Mouse (Mus musculus): Measurements from ENCODE around the gene Klf2. TPM values are rescaled to one million over a fixed set of nuclear protein-coding genes. Genes with fewer than 3 reads are reported as not detected.

Gene Klf2
- total RNA-seq, 2 experiments from 2014 or later = 16.6 to 21.2 TPM

DNA sequence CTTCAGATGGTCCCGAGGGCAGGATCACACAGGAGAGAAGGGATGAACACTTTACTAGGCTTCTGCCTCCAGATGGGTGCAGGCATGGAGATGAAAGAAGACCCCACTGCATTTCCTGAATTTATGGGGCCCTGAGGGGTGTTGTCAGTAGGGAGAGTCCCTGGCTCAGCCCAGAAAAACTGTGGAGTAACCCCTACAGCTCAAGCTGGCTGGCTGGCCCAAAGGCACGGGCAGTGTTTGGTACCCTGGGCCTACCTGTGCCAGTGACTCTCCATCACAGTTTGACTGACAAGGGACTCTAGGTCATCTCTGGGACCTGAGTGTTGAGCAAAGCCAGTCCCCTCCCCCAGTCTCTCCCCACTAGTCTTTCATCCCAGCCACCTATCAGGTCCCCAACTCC lies 5.9 kb downstream of the Klf2 start:
- intact Hi-C loops (cut with DNase I) = no loop called here
- no peak for DNase-seq (ENCODE audit: low spot score in 2 of 2)

DNA sequence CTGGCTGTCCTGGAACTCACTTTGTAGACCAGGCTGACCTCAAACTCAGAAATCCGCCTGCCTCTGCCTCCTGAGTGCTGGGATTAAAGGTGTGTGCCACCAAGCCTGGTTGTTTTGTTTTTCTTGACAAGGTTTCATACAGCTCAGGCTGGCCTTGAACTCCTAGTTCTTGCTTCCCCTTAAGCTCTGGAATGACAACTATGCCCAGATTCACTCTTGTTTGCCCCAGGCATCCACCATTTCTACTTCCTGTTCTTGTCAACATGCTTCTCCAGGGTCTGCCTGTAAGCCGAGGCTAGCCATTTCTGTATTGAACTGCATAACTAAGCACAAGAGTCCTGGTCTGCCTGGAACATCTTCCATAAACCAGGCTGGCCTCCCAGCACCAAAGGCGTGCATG lies 10.3 kb downstream of the Klf2 start:
- intact Hi-C loops (cut with DNase I) = no loop called here
- DNase-seq (ENCODE audit: low spot score in 2 of 2) = no peak

DNA sequence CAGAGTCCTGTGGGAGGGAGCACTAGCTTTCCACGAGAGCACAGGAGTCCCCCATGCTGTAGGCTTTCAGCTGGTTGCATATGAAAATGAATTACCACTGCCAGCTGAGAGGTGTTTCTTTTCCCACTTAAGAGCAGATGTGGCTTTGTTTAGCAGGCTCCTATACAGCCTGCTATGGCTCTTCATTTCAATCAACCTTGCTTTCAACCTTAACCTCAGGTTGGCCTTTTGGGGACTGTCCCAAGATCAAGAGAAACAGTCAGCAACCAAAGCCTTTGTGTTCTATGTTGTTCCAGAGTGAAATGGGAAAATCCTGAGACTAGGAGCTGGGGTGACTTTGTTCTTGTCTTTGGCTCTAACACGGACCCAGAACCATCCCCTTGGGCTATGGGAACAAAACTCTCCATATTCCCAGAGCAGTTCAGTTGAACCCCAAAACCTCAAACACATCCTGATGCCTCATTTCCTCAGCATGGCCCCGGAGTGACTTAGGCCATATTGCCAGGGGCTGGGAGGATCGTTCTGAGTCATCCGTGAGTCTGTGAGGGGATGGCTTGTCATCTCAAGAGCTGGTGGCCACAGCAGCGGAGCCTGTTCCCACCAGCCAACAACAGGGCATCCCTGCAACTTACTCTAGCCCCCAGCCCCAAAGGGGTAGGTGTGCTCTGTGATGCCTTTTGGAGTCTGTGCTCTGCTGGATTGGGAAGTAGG lies 12.1 kb downstream of the Klf2 start:
- DNase-seq (ENCODE audit: low spot score in 2 of 2) = no peak
- intact Hi-C loops (cut with DNase I) = no loop called here

DNA sequence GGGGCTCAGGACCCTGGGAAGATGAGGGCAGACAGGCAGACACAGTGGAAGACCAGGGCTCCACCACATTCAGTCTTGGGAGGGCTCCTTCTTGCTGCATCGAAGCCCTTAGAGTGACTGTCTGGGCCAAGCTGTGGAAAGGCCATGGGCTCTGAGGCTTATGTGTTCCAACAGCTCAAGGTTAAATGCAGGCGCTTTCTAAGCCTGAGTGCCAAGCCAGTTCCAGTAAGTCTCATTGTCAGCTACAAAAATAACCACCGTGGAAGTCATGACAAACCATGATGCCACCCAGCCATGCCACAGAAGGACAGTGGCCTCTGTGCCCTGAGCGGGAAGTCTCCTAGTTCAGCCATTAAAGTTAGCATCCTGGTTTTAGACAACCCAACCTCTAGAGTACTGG lies 12.8 kb downstream of the Klf2 start:
- DNase-seq (ENCODE audit: low spot score in 2 of 2) = no peak
- intact Hi-C loops (cut with DNase I) = no loop called here

DNA sequence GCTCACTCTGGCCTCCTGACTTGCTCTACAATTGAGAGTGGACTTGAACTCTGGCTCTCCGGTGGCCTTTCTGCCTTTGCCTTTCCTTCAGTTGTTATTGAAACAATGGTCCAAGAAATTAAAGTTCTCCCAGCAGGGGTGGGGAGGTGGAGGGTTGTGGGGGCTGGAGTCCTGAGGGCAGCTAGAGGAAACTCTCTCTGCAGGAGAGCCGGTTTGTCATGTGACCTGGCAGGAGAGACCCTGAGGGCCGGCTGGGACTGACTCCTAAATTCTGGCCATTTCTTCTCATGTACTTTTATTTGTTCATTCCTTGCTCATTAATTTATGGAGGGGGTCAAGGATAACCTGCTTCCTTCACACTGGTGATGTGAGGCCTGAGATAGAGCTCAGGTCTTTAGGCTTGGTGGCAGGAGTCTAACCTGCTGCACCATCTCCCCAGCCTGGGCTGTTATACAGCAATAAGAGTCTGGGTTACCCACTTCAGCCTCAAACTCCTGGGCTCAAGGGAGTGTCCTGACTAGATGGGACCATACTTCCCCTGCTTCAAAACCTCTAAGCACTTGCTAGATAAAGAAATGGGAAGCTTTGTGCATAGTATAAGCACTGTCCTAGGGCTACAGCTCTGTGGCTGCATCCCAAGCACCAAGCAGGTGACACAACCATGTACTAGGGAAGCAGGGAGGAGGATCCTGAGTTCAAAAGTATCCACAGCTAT lies 14.8 kb downstream of the Klf2 start:
- DNase-seq (ENCODE audit: low spot score in 2 of 2) = no peak
- intact Hi-C loops (cut with DNase I) = no loop called here

DNA sequence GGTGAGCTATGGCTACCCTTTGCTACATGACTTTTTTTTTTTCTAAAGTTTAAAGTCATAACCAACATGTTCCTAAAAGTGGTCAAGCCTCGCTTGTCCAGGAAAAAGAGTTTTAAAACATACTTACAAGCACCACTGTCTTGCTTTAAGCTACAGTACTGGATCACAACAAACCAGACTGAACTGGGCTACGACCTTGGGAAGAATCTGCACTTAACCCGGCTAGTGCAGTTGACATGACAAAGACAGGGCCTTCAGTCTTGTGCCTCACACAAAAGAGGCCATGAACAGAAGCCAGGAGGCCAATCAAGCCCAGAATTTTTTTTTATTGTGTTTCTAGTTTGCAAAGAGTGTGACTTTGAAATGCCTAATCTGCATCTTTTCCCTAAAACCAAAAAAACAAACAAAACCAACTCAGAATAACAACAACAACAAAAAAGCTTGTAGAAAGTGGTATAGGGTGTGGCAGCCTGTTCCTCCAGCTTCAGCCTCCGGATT lies 15.4 kb downstream of the Klf2 start:
- intact Hi-C loops (cut with DNase I) = no loop called here
- no peak for DNase-seq (ENCODE audit: low spot score in 2 of 2)

DNA sequence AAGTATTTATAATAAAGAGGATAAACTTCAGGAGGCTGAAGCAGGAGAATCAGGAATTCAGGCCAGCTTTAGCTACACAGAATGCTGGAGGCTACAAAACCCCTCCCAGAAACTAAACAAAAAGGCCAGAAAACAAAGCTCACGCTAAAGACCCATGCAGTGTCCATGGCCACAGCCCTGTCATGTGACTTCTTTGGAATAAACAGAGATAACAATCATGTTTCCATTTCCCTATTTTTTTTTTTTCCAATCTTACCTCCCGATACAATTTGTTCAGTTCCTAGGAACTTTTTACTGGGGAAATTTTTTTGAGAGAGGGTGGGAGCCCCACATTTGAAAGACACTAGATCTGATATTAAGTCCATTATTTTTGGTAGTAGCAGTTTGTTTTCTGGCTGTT lies 17.4 kb downstream of the Klf2 start:
- no peak for DNase-seq (ENCODE audit: low spot score in 2 of 2)
- intact Hi-C loops (cut with DNase I) = no loop called here

DNA sequence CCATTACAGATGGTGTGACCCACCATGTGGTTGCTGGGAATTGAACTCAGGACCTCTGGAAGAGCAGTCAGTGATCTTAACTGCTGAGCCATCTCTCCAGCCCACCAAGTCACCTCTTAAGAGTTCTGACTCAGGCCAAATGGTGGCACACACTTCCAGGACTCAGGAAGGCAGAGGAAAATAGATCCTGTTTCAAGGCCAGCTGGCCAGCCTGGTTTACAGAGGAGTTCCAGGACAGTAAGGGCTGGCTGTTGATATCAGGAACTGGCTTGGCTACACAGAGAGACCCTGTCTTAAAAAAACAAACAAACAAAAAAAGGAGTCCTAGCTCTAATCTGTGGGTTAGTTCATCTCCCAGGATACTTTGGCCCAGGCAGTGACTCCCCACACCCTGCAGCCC lies 18.2 kb downstream of the Klf2 start:
- DNase-seq (ENCODE audit: low spot score in 2 of 2) = no peak
- intact Hi-C loops (cut with DNase I) = no loop called here

DNA sequence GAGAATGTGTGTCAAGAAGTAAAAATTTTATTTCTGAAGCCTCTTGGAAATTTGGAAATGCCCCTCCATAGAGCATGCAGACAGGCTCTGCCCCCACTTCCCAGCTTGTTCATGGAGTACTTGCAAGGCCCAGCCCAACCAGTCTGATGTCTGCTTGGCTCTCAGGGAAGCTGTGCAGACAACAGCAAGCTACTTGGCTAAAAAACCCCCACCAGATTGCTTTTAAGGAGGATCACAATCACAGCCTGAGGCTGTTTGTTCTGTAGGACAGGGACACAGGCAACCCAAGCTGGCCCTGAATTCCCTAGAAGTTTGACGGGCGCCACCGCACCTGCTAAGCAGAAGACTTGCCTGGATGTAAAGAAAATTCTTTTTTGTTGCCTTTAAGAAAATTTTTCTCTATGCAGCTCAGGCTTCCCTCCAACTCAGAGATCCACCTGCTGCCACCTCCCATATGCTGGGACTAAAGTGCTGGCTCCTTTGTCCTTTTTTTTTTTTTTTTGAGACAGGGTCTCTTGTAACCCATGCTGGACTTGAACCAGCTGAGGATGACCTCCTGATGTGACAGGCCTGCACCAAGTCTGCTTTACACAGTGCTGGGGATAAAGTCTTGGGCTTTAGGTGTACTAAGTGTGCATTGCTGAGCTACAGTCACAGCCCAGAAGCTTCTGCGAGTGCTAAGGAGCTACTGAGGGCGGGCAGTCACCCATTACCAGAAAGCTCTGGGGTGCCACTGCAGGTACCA lies 23.9 kb downstream of the Klf2 start:
- intact Hi-C loops (cut with DNase I) = no loop called here
- DNase-seq (ENCODE audit: low spot score in 2 of 2) = no peak

DNA sequence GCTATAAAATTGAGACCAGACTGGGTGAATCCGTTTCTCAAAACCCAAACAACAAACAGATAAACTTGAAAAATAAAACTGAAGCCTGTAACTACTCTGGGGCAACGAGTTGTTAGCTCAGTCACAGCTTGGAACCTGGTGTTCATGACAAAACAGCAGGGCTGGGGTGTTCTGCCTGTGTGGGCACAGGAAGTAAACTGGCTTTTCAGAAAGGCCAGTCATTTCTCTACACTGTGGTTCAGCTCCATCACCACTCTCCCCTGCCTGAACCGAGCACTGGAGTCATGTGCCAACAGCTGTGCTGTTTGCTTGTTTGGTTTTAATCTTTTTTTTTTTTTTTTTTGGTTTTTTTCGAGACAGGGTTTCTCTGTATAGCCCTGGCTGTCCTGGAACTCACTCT lies 24.9 kb downstream of the Klf2 start:
- intact Hi-C loops (cut with DNase I) = no loop called here
- no peak for DNase-seq (ENCODE audit: low spot score in 2 of 2)

DNA sequence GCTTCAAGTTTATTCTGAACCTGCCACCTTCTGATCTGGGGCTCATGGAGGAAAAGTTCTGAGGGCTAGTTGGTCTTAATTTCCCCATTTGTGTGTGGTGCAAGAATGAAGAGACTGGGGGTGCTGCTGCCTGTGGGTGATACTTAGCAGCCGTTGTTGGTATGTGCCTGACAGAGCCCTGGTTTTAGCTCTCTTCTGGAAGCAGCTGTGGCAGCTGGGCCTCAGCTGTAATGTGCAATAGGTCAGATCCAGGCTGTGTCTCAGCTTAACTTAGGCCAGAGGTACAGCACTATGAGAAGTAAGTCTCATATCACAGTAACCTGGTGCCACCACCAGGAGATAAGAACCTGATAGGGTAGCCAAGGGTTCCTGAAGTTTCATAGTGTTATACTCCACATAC lies 28.7 kb downstream of the Klf2 start:
- no peak for DNase-seq (ENCODE audit: low spot score in 2 of 2)
- intact Hi-C loops (cut with DNase I) = no loop called here

DNA sequence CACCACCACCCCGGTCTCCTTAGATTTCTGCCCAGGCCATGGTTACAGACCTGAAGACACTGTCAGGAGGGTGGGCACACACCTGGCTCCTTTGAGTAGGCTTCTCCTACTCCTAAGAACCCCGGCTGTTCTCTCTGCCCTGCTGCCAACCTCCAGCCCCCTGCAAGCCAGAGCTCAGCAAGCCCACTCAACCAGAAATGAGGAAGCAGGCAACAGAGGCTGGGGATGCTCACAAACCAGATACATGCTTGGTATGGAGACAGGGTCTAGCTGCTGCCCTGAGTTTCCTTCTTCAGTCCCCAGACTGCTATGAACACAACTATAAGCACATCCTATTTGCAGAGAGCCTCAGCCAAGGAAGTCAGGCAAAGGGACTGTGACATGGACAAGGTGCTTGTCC lies 29.3 kb downstream of the Klf2 start:
- intact Hi-C loops (cut with DNase I) = no loop called here
- no peak for DNase-seq (ENCODE audit: low spot score in 2 of 2)

DNA sequence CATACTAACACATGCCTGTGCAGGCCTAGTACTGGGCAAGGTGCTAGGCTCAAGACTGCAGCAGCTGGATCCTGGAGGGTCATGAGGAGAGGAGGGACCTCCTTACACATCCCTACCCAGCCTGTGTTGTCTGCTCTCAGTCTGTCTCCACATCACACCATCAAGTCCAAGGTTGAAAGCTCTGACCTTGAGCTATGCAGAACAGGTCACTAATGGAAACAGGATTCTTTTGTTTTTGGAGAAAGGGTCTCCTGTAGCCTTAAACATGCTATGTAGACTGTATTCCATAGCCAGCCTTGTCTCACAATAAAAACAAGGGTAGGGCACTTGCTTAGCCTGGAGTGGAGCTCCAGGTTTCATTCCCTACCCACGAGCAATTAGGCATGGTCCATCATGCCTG lies 30.1 kb downstream of the Klf2 start:
- intact Hi-C loops (cut with DNase I) = no loop called here

DNA sequence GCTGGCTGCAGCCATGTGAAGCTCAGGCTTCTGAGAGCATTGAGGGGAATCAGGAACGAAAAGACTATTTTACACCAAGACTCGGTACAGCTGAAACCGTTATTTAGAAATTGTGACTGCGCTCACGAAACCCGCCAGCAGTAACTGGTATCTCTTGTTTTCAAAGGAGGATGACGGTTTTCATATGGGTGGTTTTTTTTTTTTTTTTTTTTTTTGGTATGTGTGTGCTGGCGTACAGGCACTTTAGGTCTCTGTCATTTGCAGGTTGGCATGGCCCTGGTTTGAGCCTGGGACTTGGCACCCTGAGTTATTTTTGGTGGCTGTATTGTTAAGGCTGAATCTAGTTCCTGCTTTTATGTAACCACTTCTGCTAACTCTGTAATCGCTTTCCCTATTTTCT lies 31.0 kb downstream of the Klf2 start:
- no peak for DNase-seq (ENCODE audit: low spot score in 2 of 2)
- intact Hi-C loops (cut with DNase I) = no loop called here

More for the DNA sequence above, 30.1 kb downstream of the Klf2 start:
- no peak for DNase-seq (ENCODE audit: low spot score in 2 of 2)

DNA sequence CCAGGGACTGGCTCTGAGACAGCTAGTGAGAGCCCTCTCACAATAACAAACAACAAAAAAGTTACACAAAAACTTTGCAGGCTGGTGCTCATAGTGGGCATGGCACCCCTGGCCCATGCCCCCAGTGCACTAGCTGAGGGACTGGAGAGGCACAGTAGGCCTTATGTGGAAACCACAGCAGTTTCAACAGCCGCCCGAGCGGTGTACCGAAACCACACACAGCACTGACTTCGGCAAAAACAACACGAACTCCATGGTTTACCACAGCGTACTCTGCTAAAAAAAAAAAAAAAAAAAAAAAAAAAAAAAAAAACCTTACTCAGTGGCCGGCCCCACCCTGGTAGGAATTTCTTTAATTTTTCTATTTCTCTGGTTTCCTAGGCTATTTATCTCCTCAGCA lies 31.9 kb downstream of the Klf2 start:
- intact Hi-C loops (cut with DNase I) = no loop called here
- DNase-seq (ENCODE audit: low spot score in 2 of 2) = no peak

DNA sequence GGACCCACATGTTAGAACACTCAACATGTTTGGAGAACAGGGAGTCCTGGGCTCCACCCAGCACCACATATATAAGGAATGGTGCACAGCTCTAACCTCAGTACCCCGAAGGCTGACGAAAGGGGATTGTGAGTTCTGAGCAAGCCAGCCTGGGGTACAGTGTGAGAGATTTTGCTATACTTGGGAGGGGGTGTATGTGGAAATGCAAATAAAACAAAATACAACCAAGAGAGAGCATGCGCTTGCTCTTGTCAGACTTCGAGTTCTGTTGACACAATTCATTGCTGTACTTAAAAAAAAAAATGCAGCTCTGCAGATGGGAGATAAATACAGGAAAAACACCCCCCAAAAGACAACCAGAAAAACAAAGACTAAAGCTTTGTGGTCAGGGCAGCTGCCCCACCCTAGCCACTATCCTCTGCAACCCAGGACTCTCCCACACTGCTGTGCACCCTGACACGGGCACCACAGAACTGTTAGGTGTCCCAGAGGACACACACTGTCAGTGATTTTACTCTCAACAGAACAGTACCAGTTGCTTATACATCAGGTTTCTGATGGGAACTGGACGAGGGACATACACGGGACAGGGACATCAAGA lies 32.7 kb downstream of the Klf2 start:
- intact Hi-C loops (cut with DNase I) = no loop called here

DNA sequence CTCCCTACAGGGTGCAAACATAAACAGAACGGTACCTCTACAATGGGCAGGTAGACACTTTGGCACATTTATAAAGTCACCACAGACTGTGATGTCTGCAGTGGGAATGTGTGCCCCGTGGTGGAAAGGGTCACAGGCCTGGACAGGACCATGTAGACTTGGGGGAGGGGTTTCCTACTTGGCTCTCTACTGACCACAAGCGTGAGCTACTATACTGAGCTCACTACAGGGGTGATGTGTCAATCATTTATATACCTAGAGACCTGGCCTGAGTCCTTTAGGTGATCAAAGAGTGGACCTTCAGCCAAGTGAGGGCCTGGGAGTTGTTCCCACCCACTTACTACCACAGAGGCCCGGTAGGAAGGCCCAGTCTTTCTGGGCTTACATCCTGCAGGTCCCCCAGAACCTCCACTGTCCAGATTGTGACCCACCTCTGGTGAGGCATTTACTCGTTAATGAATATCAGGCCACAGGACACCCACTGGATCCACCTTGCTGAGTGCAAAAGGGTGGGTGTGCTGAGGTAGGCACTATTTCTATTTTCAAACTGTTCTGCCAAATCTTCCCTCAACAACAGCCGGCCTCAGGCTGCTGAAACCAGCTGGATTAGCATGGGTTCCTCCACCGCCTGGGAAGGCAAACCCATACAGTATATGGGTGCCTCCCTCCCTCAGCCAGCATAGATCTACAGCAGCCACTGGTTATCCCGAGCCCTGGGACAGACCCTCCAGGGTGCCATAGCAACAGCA lies 34.3 kb downstream of the Klf2 start:
- peak in 1 of 2 experiments; percentile 66 for DNase-seq (ENCODE audit: low spot score in 2 of 2)
- intact Hi-C loops (cut with DNase I) = no loop called here

More for the DNA sequence above, 32.7 kb downstream of the Klf2 start:
- no peak for DNase-seq (ENCODE audit: low spot score in 2 of 2)

DNA sequence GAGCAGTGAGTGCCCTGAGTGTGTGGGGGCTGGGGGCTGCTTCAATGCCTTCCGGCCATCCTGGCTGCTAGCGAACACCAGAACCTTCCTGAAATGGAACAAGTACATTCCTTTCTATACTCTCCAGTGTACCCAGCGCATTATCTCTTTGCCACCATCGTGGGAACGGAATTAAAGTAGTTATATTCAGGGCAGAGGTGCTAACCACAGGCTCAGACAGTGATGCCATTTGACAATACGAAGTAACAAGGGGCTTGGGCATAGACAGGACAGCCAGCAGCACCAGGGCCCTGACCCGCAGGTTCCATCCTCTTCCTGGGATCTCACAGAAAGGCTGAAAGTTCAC lies 34.8 kb downstream of the Klf2 start:
- DNase-seq (ENCODE audit: low spot score in 2 of 2) = no peak

DNA sequence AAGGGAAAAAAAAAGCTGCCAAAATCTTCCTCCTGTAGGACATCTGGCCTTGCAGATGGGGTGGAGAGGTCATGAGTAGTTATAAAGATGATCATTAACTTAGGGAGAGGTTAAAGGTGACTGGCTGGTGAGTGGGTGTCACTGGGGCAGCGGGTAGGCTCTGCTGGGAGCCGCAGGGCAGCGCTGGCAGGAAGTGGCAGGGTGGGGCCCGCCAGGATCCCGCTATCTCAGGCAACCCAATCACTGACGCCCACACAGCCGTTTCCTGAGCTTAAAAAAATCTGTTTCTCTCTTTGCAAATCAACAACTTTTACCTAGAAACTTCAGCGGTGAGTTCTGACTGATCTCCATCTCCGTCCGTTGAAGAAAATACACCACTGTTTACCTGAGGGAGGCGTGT lies 35.4 kb downstream of the Klf2 start:
- DNase-seq (ENCODE audit: low spot score in 2 of 2) = no peak
- intact Hi-C loops (cut with DNase I) = no loop called here

More for the DNA sequence above, 34.8 kb downstream of the Klf2 start:
- intact Hi-C loops (cut with DNase I) = no loop called here

DNA sequence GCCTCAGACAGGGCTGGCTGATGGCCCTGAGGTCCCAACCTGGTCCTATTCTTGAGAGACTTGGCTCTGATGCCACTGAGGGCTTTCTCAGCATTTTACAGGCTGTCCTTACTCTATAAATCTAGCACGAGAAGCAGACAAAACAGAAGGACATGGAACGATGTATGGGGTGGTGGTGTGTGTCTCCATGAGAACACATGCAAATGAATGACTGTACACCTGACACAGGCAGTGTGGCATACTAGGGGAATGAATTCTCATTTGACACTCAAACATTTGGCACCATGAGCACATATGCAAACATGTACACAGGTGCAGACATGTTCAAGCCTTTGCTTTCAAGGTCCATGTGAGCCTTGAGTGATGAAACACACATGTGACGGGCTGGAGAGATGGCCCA lies 37.8 kb downstream of the Klf2 start:
- no peak for DNase-seq (ENCODE audit: low spot score in 2 of 2)
- intact Hi-C loops (cut with DNase I) = no loop called here
